Mouse (Mus musculus) heart, embryonic 15.5 days (tissue): ENCODE measurements around the gene Crkl. TPM values are rescaled to one million over a fixed set of nuclear protein-coding genes. Genes with fewer than 3 reads are reported as not detected.

Experiments
- ATAC-seq: fragments of 200-750 bp; cut with Nextera tagmentation; replicated peaks from 2 replicates; pipeline ENCODE4 v1.8.0; 2017; ENCODE audit warnings: low read depth, moderate TSS enrichment; ENCODE audit not compliant: insufficient number of reproducible peaks, insufficient read depth, low FRiP score
- H3K27ac ChIP-seq: fragments of 300-500 bp; sonication (generic); 2 replicates; pipeline ENCODE4 v1.5.1; 2015; ENCODE audit warnings: mild to moderate bottlenecking, inconsistent platforms
- H3K27me3 ChIP-seq: fragments of 300-500 bp; sonication (generic); 2 replicates; pipeline ENCODE4 v1.6.1; 2015; ENCODE audit warnings: inconsistent platforms
- H3K36me3 ChIP-seq: fragments of 300-500 bp; sonication (generic); 2 replicates; pipeline ENCODE4 v1.6.1; 2015; ENCODE audit warnings: mild to moderate bottlenecking, inconsistent platforms
- H3K4me1 ChIP-seq: fragments of 300-500 bp; sonication (generic); replicated peaks from 2 replicates; pipeline ENCODE4 v1.6.1; 2015; ENCODE audit warnings: inconsistent platforms
- H3K4me2 ChIP-seq: fragments of 300-500 bp; sonication (generic); 2 replicates; pipeline ENCODE4 v1.6.1; 2015; ENCODE audit warnings: inconsistent platforms, mild to moderate bottlenecking, moderate library complexity
- H3K4me3 ChIP-seq: fragments of 300-500 bp; sonication (generic); 2 replicates; pipeline ENCODE4 v1.5.1; 2015; ENCODE audit warnings: mild to moderate bottlenecking, inconsistent platforms
- H3K9ac ChIP-seq: fragments of 300-500 bp; sonication (generic); 2 replicates; pipeline ENCODE4 v1.6.1; 2015; ENCODE audit warnings: mild to moderate bottlenecking, inconsistent platforms
- H3K9me3 ChIP-seq: fragments of 300-500 bp; sonication (generic); replicated peaks from 2 replicates; pipeline ENCODE4 v1.6.1; 2016; ENCODE audit warnings: inconsistent platforms
- WGBS: fragments of 180-500 bp; shearing (Covaris S2); methylation state at CpG from one replicate; pipeline ENCODE4 v1.1.7; 2015; ENCODE audit warnings: mixed read lengths; 5-methylcytosine and 5-hydroxymethylcytosine counted together
- polyA plus RNA-seq: library from polyadenylated mRNA; unstranded; fragments of >200 nt; fragmentation: Nextera tagmentation; extraction: Ambion mirVana; gene quantifications from 2 replicates; pipeline ENCODE4 v1.2.1, GENCODE M21; 2015

Gene Crkl
- polyA plus RNA-seq, 1 experiment from 2014 or later: 40.6 TPM

DNA sequence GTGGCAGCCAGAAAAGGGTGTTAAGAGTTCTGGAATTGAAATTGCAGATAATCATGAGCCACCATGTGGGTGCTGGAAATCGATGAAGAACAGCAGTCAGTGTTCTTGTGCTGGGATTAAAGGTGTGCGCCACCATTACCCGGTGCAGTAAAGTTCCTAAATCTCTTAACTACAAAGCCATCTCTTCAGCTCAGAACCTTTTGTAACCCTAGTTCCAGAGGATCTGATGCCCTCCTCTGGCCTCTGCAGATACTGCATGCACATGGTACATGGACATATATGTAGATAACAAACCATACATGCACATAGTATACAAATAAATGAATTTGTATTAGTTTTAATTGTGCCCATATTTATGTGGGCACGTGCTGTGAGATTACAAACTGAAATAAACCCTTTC, 8.5 kb downstream of the Crkl start:
- H3K9me3 ChIP-seq: no peaks in the 10 kb centered on the region
- H3K4me2 ChIP-seq: no peak overlapping the region
- H3K4me1 ChIP-seq: peaks cover 19% of the 10 kb centered on the region
- H3K27me3 ChIP-seq: no peaks in the 10 kb centered on the region
- H3K9ac ChIP-seq: no peak overlapping the region
- peaks cover 11% of the 10 kb centered on the region; the same call in 1 of the 2 replicates for H3K36me3 ChIP-seq
- no peak for ATAC-seq
- H3K27ac ChIP-seq: no peak overlapping the region
- H3K4me3 ChIP-seq: no peak overlapping the region
- 86% methylated on average over 4 of the region's 4 CpGs for WGBS

DNA sequence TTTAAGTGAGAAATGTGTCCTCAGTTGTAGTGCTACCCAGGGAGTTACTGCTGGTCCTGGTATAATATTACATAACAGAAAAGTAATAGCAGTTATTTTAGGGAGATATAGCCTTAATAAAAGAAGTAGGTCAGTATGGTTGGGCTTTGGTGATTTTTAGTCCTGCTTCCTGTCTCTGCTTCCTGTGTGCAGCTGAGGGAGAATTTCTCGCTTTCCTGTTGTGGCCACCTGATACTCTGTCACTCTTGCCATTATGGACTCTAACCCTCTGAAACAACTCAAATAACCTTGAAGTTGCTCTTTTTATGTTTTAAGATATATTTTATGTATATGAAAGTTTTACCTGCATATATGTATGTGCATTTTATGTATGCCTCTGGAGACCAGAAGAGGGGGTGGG, 9.8 kb downstream of the Crkl start:
- 71% methylated on average over 1 of the region's 1 CpGs for WGBS
- Histone ChIP-seq H3K4me3 (no peak overlapping the region), H3K27me3 (no peaks in the 10 kb centered on the region), H3K27ac (no peak overlapping the region), H3K9me3 (no peaks in the 10 kb centered on the region), H3K36me3 (peaks cover 7% of the 10 kb centered on the region; the same call in 1 of the 2 replicates), H3K4me2 (no peak overlapping the region), H3K4me1 (peaks cover 11% of the 10 kb centered on the region), H3K9ac (no peak overlapping the region)
- no peak for ATAC-seq

DNA sequence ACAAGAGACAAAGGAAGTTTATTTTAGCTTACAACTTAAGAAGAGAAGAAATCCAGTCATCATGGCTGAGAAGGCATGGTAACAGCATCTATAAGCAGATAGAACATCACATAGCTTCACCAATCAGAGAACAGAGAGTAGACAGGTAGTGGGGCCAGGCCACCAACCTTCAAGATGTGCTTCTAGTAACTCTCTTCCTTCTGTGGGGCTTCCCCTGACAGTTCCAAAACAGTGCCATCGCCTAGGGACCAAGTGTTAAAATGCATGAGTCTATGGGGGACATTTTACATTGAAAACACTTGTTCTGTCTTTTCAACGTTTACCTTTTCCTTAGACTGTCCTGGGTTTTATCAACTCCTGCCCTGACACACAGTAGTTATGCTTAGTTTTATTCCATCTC, 11.4 kb downstream of the Crkl start:
- Histone ChIP-seq H3K4me1 (peaks cover 11% of the 10 kb centered on the region), H3K27ac (no peak overlapping the region), H3K9me3 (no peaks in the 10 kb centered on the region), H3K4me2 (no peak overlapping the region), H3K36me3 (0 out of 2 replicates have a peak, but pooled peaks cover 3% of the 10 kb centered on the region), H3K9ac (no peak overlapping the region), H3K4me3 (no peak overlapping the region), H3K27me3 (no peaks in the 10 kb centered on the region)
- WGBS: 78% methylated on average over 2 of the region's 2 CpGs
- no peak for ATAC-seq

DNA sequence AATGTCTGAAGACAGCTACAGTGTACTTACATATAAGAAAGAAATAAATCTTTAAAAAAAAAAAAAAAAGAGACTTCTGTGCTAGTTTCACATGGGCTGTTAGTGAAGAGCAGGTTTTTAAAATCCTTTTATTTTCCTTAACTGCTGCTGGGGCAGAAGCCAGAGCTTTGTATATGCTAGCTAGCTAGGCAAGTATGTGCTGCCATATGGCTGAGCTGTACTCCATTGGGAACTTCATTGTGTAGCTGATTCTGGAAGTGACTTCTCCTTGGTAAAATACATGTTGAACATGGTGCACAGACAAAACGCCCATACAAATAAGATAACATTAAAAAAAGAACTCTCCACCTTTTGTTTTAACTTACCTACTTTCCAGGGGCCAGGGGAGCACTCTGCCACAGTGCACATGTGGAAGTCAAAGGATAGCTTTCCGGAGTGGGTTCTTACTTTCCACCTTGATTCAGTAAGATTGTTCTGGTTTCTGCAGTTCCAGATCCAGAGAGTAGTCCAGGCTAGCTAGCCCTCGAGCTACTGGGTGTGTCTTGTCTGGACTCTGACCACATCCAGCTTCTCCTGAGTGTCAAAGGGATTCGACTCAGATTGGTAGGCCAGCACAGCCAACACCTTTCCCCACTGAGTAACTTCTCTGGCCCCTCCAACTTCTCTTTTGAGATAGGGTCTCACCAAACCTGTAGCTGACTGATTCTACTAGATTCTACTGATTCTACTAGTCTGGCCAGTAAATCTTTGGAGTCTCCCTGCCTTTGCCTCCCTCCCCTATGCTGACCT, 15.3 kb downstream of the Crkl start:
- H3K4me1 ChIP-seq: peaks cover 7% of the 10 kb centered on the region
- no peak overlapping the region for H3K4me2 ChIP-seq
- ATAC-seq: no peak
- no peak overlapping the region for H3K27ac ChIP-seq
- WGBS: 81% methylated on average over 4 of the region's 4 CpGs
- no peak overlapping the region for H3K9ac ChIP-seq
- peaks cover 16% of the 10 kb centered on the region for H3K36me3 ChIP-seq
- no peaks in the 10 kb centered on the region for H3K27me3 ChIP-seq
- H3K4me3 ChIP-seq: no peak overlapping the region
- H3K9me3 ChIP-seq: no peaks in the 10 kb centered on the region

DNA sequence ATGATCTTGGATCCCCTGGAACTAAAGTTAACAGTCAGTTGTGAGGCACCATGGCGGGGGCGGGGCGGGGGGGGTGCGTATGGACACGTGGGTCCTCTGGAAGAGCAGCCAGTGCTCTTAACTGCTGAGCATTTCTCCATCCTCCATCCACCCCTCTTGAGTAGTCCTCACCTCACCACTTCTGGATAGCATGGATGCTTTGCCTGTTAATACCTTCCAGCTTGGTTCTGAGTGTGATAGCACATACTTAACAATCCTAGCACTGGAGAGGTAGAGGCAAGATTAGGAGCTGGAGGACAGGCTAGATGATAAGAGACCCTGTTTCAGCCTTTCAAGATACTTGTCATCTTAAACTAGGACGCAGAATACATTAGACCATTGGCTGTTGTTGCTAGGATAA, 20.7 kb downstream of the Crkl start:
- H3K27ac ChIP-seq: no peak overlapping the region
- peaks cover 8% of the 10 kb centered on the region; the same call in 1 of the 2 replicates for H3K4me1 ChIP-seq
- H3K4me2 ChIP-seq: no peak overlapping the region
- H3K9ac ChIP-seq: no peak overlapping the region
- 75% methylated on average over 6 of the region's 6 CpGs for WGBS
- no peaks in the 10 kb centered on the region for H3K27me3 ChIP-seq
- ATAC-seq: no peak
- H3K36me3 ChIP-seq: peaks cover 16% of the 10 kb centered on the region
- H3K9me3 ChIP-seq: no peaks in the 10 kb centered on the region
- H3K4me3 ChIP-seq: no peak overlapping the region

DNA sequence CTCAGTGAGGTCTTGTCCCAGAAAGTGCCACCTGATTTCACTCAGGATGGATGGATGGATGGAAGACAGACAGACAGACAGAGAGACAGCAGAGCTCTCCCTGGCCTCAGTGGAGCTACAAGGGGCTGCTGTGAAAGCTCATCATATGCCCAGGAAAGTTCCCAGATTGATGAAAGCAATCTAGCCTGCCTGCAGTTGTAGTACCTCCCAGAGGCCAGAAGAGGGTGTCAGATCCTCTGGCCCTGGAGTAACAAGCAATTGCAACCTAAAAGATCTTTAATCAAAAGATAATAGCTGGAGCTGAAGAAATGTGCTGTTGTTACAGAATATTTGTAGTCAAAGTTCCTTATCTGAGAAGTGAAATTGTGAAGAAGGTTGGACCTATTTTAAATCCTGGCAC, 22.3 kb downstream of the Crkl start:
- H3K27ac ChIP-seq: no peak overlapping the region
- ATAC-seq: no peak
- H3K4me2 ChIP-seq: no peak overlapping the region
- H3K4me1 ChIP-seq: peaks cover 8% of the 10 kb centered on the region; the same call in 1 of the 2 replicates
- H3K36me3 ChIP-seq: peaks cover 15% of the 10 kb centered on the region
- no peak overlapping the region for H3K9ac ChIP-seq
- no peaks in the 10 kb centered on the region for H3K9me3 ChIP-seq
- no peak overlapping the region for H3K4me3 ChIP-seq
- no peaks in the 10 kb centered on the region for H3K27me3 ChIP-seq

DNA sequence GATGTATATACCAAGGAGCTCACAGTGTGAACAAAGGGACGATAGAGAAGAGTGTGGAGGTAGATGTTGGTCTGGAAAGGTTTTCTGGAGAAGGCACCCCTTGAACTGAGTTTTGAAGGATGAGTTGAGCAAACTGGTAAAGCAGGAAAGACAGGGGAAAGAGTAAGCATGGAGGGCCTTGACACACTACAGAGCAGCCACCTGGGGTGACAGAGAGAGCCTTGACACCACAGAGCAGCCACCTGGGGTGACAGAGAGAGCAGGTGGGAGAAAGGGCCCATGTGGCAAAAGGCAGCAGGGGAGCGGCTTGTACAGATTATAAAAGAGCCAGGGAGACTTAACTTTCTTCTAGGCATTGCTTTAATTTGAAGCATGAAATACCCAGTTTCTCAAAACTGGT, 23.0 kb downstream of the Crkl start:
- Histone ChIP-seq H3K9me3 (no peaks in the 10 kb centered on the region), H3K36me3 (peaks cover 13% of the 10 kb centered on the region; the same call in 1 of the 2 replicates), H3K4me2 (no peak overlapping the region), H3K27me3 (no peaks in the 10 kb centered on the region), H3K4me1 (peaks cover 8% of the 10 kb centered on the region; the same call in 1 of the 2 replicates), H3K9ac (no peak overlapping the region), H3K4me3 (no peak overlapping the region), H3K27ac (no peak overlapping the region)
- WGBS: 79% methylated on average over 2 of the region's 2 CpGs
- ATAC-seq: no peak

DNA sequence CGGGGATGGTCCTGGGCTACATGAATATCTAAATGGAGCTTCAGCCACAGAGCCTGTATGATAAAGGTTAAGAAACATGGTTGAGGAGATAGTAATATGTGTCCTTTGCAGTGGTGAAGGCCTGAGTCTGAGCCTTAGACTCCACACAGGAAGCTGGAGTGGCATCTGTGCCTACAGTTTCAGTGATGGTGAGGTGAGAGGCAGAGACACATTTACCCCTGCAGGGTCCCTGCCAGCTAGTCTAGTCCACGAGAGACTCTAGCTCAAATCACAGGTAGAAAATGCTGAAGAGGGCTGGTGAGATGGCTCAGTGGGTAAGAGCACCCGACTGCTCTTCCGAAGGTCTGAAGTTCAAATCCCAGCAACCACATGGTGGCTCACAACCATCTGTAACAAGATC, 23.5 kb downstream of the Crkl start:
- no peak overlapping the region for H3K9ac ChIP-seq
- H3K27ac ChIP-seq: no peak overlapping the region
- H3K4me2 ChIP-seq: no peak overlapping the region
- H3K27me3 ChIP-seq: no peaks in the 10 kb centered on the region
- no peak overlapping the region for H3K4me3 ChIP-seq
- WGBS: 88% methylated on average over 4 of the region's 4 CpGs
- H3K9me3 ChIP-seq: no peaks in the 10 kb centered on the region
- H3K4me1 ChIP-seq: peaks cover 8% of the 10 kb centered on the region; the same call in 1 of the 2 replicates
- H3K36me3 ChIP-seq: peaks cover 7% of the 10 kb centered on the region; the same call in 1 of the 2 replicates
- ATAC-seq: no peak

DNA sequence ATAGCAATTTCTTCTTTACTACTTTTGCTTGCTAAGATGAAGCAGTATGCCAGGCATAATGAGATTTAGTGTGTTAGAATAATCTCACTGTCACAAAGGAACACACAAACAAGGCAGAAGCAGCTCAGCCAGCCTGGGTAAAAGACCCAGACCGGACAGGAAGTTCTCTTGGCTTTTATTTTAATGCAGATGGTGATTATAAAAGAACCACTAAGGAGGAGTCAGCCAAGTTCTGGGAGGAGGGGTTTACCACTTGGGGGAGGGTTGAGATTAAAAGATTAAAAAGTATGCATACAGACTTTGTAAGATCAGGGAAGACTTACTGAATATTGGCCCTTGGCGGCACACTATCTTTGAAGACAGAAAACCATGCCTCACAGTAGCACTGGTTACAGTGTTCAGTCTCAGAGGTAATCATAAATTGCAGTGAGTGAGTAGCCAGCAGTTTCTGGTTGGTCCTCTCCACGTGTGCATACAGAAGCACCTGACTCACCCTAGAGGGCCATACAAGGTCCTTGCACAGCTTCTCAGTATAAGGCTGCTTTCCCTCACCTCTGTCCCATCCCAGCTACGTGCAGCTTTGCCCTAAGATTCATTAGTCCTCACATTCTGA, 26.6 kb downstream of the Crkl start:
- no peak overlapping the region for H3K9ac ChIP-seq
- no peak overlapping the region for H3K27ac ChIP-seq
- H3K4me1 ChIP-seq: no peaks in the 10 kb centered on the region
- no peaks in the 10 kb centered on the region for H3K9me3 ChIP-seq
- H3K4me3 ChIP-seq: no peak overlapping the region
- ATAC-seq: no peak
- no peaks in the 10 kb centered on the region for H3K27me3 ChIP-seq
- H3K4me2 ChIP-seq: no peak overlapping the region
- WGBS: 78% methylated on average over 4 of the region's 4 CpGs
- H3K36me3 ChIP-seq: peaks cover 5% of the 10 kb centered on the region; the same call in 1 of the 2 replicates

DNA sequence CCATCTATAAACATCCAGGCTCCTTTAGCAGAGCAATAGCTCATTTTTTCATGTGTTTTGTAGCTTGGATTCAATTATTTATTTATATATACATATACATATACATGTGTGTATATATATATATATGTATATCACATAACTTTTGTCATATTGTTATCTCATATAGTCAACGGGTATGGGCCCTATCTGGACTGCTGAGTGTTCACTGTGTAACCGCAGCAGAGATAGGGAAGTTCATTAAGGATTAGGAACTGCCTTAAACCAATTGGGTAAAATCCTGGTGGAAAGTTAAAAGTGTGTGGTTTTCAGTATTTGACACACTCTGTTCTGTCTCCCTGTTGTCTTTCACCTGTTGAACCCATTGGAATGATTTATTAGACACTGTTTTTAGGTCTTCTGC, 29.7 kb downstream of the Crkl start:
- no peak overlapping the region for H3K4me2 ChIP-seq
- ATAC-seq: no peak
- no peaks in the 10 kb centered on the region for H3K27me3 ChIP-seq
- no peaks in the 10 kb centered on the region for H3K9me3 ChIP-seq
- H3K9ac ChIP-seq: no peak overlapping the region
- WGBS: 72% methylated on average over 2 of the region's 2 CpGs
- peaks cover 9% of the 10 kb centered on the region for H3K4me1 ChIP-seq
- H3K27ac ChIP-seq: no peak overlapping the region
- H3K4me3 ChIP-seq: no peak overlapping the region
- peaks cover 24% of the 10 kb centered on the region for H3K36me3 ChIP-seq

DNA sequence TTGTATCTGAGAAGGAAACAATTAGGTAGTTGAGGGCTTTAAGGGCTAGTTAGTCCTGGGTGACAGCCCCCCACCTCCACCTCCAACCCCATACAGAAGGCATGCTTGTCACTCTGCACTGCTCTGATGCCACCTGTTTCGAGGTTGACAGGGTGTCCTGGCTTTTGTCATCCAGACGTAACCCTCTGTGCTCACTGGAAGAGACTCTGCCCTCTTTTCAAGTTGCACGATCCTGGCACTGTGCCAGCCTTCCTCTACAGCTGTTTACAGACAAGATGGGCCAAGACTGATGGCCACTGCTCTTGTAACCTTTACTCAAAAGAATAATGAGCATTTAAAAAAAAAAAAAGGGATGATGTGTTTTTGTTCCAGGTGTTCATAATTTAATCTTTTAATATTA, 34.7 kb downstream of the Crkl start:
- ATAC-seq: peak; percentile 87
- H3K27me3 ChIP-seq: 0 out of 2 replicates have a peak, but pooled peaks cover 6% of the 10 kb centered on the region
- H3K27ac ChIP-seq: peak overlapping the region; percentile 51
- no peaks in the 10 kb centered on the region for H3K9me3 ChIP-seq
- no peak overlapping the region for H3K4me3 ChIP-seq
- peaks cover 23% of the 10 kb centered on the region for H3K4me1 ChIP-seq
- no peak overlapping the region for H3K4me2 ChIP-seq
- WGBS: 11% methylated on average over 3 of the region's 3 CpGs
- H3K36me3 ChIP-seq: peaks cover 19% of the 10 kb centered on the region
- H3K9ac ChIP-seq: no peak overlapping the region
